Mouse (Mus musculus): ENCODE measurements around the gene Arfgap1. TPM values are rescaled to one million over a fixed set of nuclear protein-coding genes. Genes with fewer than 3 reads are reported as not detected.

Gene Arfgap1
- polyA plus RNA-seq, 1 experiment from 2014 or later: 76.1 TPM

Other genes with a start within 250 kb of the Arfgap1 start
- gene Slc17a9, start 242.0 kb upstream of the Arfgap1 start, polyA plus RNA-seq (2015; fragmentation: Nextera tagmentation; extraction: Ambion mirVana): 1.4 and 1.7 TPM in 2 replicates
- not detected in 2 replicates for gene Bhlhe23, start 190.3 kb upstream of the Arfgap1 start, polyA plus RNA-seq (2015; fragmentation: Nextera tagmentation; extraction: Ambion mirVana)
- 17.5 and 33.9 TPM in 2 replicates for gene Ythdf1, start 46.3 kb upstream of the Arfgap1 start, polyA plus RNA-seq (2015; fragmentation: Nextera tagmentation; extraction: Ambion mirVana)
- gene Birc7, start 38.2 kb upstream of the Arfgap1 start, polyA plus RNA-seq (2015; fragmentation: Nextera tagmentation; extraction: Ambion mirVana): 0.09 and 0.27 TPM in 2 replicates
- 41.0 TPM in 2 replicates for gene Nkain4, start 12.5 kb upstream of the Arfgap1 start, polyA plus RNA-seq (2015; fragmentation: Nextera tagmentation; extraction: Ambion mirVana)
- gene Col20a1, start 19.3 kb downstream of the Arfgap1 start, polyA plus RNA-seq (2015; fragmentation: Nextera tagmentation; extraction: Ambion mirVana): 0.07 and 0.30 TPM in 2 replicates
- gene Chrna4, start 76.3 kb downstream of the Arfgap1 start, polyA plus RNA-seq (2015; fragmentation: Nextera tagmentation; extraction: Ambion mirVana): 0.22 and 0.37 TPM in 2 replicates
- 0.07 and 0.11 TPM in 2 replicates for gene Kcnq2, start 168.1 kb downstream of the Arfgap1 start, polyA plus RNA-seq (2015; fragmentation: Nextera tagmentation; extraction: Ambion mirVana)
- 7.1 and 12.4 TPM in 2 replicates for gene Eef1a2, start 189.8 kb downstream of the Arfgap1 start, polyA plus RNA-seq (2015; fragmentation: Nextera tagmentation; extraction: Ambion mirVana)
- gene Ppdpf, start 220.0 kb downstream of the Arfgap1 start, polyA plus RNA-seq (2015; fragmentation: Nextera tagmentation; extraction: Ambion mirVana): 135 and 154 TPM in 2 replicates
- gene Ptk6, start 235.6 kb downstream of the Arfgap1 start, polyA plus RNA-seq (2015; fragmentation: Nextera tagmentation; extraction: Ambion mirVana): 0.07 TPM in 1 of 2 replicates, not detected in the other
- gene Srms, start 246.0 kb downstream of the Arfgap1 start, polyA plus RNA-seq (2015; fragmentation: Nextera tagmentation; extraction: Ambion mirVana): 0.05 and 0.27 TPM in 2 replicates